Mouse (Mus musculus) v-Abl transformed pro-B cells (cell line): ENCODE data around the gene Slc9a1.

ENCODE experiments used
- in situ Hi-C, 2 experiments: fragments of 400-800 bp; cut with MboI; formaldehyde crosslinking; loops; one replicate each; pipeline ENCODE4 v1.15.1; 2025; ENCODE audit not compliant: unreplicated experiment in 2 of 2

Gene Slc9a1

GRCm38 (mm10) chr4:133424100-133424499, 54.6 kb downstream of the Slc9a1 start:
- in situ Hi-C loops, result loop anchor here (5.0 to 10.0 kb wide), 4 partner anchors 33 to 119 kb away; no protein-coding TSS in a partner anchor

- in situ Hi-C loops, result loop anchor here in 1 of 2 experiments (10.0 kb wide), 1 partner anchor 121 kb away; no protein-coding TSS in a partner anchor
Measured at GRCm38 (mm10) chr4:133426141-133426540, 56.6 kb downstream of the Slc9a1 start.

- in situ Hi-C loops, result no loop called here
Measured at GRCm38 (mm10) chr4:133431508-133431907, 62.0 kb downstream of the Slc9a1 start.

- in situ Hi-C loops, result no loop called here
Measured at GRCm38 (mm10) chr4:133432560-133433171, 63.2 kb downstream of the Slc9a1 start.

- in situ Hi-C loops, result no loop called here
Measured at GRCm38 (mm10) chr4:133435921-133436320, 66.4 kb downstream of the Slc9a1 start.

- in situ Hi-C loops, result no loop called here
Measured at GRCm38 (mm10) chr4:133439460-133440376, 70.2 kb downstream of the Slc9a1 start.

- in situ Hi-C loops, result no loop called here
Measured at GRCm38 (mm10) chr4:133440377-133440795, 70.9 kb downstream of the Slc9a1 start.

GRCm38 (mm10) chr4:133442194-133442593, 72.7 kb downstream of the Slc9a1 start:
- in situ Hi-C loops, result no loop called here

GRCm38 (mm10) chr4:133443085-133443484, 73.6 kb downstream of the Slc9a1 start:
- in situ Hi-C loops, result no loop called here

- in situ Hi-C loops, result no loop called here
Measured at GRCm38 (mm10) chr4:133445727-133446126, 76.2 kb downstream of the Slc9a1 start.

GRCm38 (mm10) chr4:133447366-133447765, 77.9 kb downstream of the Slc9a1 start:
- in situ Hi-C loops, result no loop called here

- in situ Hi-C loops, result no loop called here
Measured at GRCm38 (mm10) chr4:133447967-133448366, 78.5 kb downstream of the Slc9a1 start.

- in situ Hi-C loops, result no loop called here
Measured at GRCm38 (mm10) chr4:133448708-133449388, 79.3 kb downstream of the Slc9a1 start.

- in situ Hi-C loops, result loop anchor here (5.0 kb wide), 2 partner anchors 37 to 142 kb away; no protein-coding TSS in a partner anchor
Measured at GRCm38 (mm10) chr4:133449726-133450125, 80.2 kb downstream of the Slc9a1 start.

GRCm38 (mm10) chr4:133451536-133451935, 82.0 kb downstream of the Slc9a1 start:
- in situ Hi-C loops, result loop anchor here (5.0 kb wide), 2 partner anchors 39 to 144 kb away; no protein-coding TSS in a partner anchor

GRCm38 (mm10) chr4:133452433-133452832, 82.9 kb downstream of the Slc9a1 start:
- in situ Hi-C loops, result loop anchor here (5.0 kb wide), 2 partner anchors 40 to 145 kb away; no protein-coding TSS in a partner anchor

- in situ Hi-C loops, result loop anchor here in 1 of 2 experiments (5.0 kb wide), 1 partner anchor 36 kb away; no protein-coding TSS in a partner anchor
Measured at GRCm38 (mm10) chr4:133458044-133458443, 88.5 kb downstream of the Slc9a1 start.

- in situ Hi-C loops, result no loop called here
Measured at GRCm38 (mm10) chr4:133460006-133460405, 90.5 kb downstream of the Slc9a1 start.

- in situ Hi-C loops, result no loop called here
Measured at GRCm38 (mm10) chr4:133460796-133461325, 91.4 kb downstream of the Slc9a1 start.

GRCm38 (mm10) chr4:133461362-133461761, 91.9 kb downstream of the Slc9a1 start:
- in situ Hi-C loops, result no loop called here
